Mouse (Mus musculus) liver, adult 2 months (tissue): Measurements from ENCODE around the gene Fkbp11. TPM values are rescaled to one million over a fixed set of nuclear protein-coding genes. Genes with fewer than 3 reads are reported as not detected.
A peak's percentile ranks its signal among the peaks of the same experiment; 100 is the strongest.

Experiments used
- DNase-seq: peaks from one replicate; pipeline ENCODE4 v3.0.0-alpha.2; 2011; ENCODE audit warnings: low read depth, low spot score; ENCODE audit errors: extremely low read depth
- H3K27ac ChIP-seq: fragments of 200-500 bp; replicated peaks from 2 replicates; pipeline ENCODE4 v1.5.1; 2012; ENCODE audit warnings: low read depth, mild to moderate bottlenecking, control low read depth, inconsistent platforms, low read length; ENCODE audit not compliant: insufficient read depth
- H3K27me3 ChIP-seq: fragments of 200-500 bp; 2 replicates; pipeline ENCODE4 v1.6.1; 2012; ENCODE audit warnings: mild to moderate bottlenecking, moderate library complexity, low read length, inconsistent platforms; ENCODE audit not compliant: control insufficient read depth, insufficient read depth
- H3K36me3 ChIP-seq: fragments of 200-500 bp; 2 replicates; pipeline ENCODE4 v1.6.1; 2012; ENCODE audit warnings: low read length, inconsistent platforms; ENCODE audit not compliant: control insufficient read depth, insufficient read depth
- H3K4me1 ChIP-seq: fragments of 200-500 bp; 2 replicates; pipeline ENCODE4 v1.6.1; 2011; ENCODE audit warnings: low read length; ENCODE audit not compliant: control insufficient read depth, insufficient read depth
- H3K4me3 ChIP-seq: fragments of 200-500 bp; 2 replicates; pipeline ENCODE4 v1.5.1; 2011; ENCODE audit warnings: low read depth, mild to moderate bottlenecking, control low read depth, low read length, moderate library complexity; ENCODE audit not compliant: insufficient read depth
- H3K79me2 ChIP-seq: fragments of 200-500 bp; 2 replicates; pipeline ENCODE4 v1.6.1; 2012; ENCODE audit warnings: inconsistent platforms, mild to moderate bottlenecking, low read length, moderate library complexity; ENCODE audit not compliant: control insufficient read depth, insufficient read depth
- H3K9ac ChIP-seq: fragments of 200-500 bp; 2 replicates; pipeline ENCODE4 v1.6.1; 2012; ENCODE audit warnings: low read depth, mild to moderate bottlenecking, control low read depth, inconsistent platforms, low read length
- CTCF ChIP-seq: fragments of 200-500 bp; IDR thresholded peaks from 2 replicates; pipeline ENCODE4 v1.5.1; 2011; ENCODE audit warnings: low read depth, low read length, control low read depth
- POLR2A ChIP-seq: fragments of 200-500 bp; IDR thresholded peaks from 2 replicates; pipeline ENCODE4 v1.6.1; 2011; ENCODE audit warnings: low read length, control low read depth; ENCODE audit not compliant: insufficient read depth; ENCODE audit errors: extremely low read depth
- WGBS: fragments of 180-500 bp; shearing (Covaris S2); methylation state at CpG from one replicate; pipeline ENCODE4 v1.1.7; 2018; 5-methylcytosine and 5-hydroxymethylcytosine counted together
- polyA plus RNA-seq: library from polyadenylated mRNA; depleted of rRNA; stranded (reverse); fragments of >200 nt; gene quantifications from 2 replicates; pipeline ENCODE4 v1.2.3, GENCODE M21; 2012
- total RNA-seq: library from RNA; depleted of rRNA; stranded (reverse); fragments of >200 nt; gene quantifications from 2 replicates; pipeline ENCODE4 v1.2.3, GENCODE M21; 2014

Fkbp11 gene
- total and polyA plus RNA-seq, 2 experiments: 22.4 TPM

DNA sequence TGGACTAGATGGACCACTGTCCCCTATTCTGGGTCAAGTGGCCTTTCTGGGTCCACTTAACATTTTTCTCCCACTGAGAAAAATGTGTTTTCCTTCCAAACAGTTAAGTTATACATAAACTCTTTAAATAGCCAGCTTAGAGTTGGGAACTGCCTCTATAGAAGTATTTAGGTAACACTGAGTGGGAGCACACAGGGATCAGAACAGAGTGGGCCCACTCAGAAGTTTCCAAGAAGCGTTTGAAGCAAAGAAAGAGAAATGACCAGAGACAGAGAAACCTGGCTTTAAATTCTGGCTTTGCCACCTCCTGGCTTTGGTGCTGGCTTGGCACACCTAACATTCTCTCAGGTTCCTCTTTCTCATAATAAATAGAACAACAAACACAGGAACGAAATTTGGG, 38.3 kb downstream of the Fkbp11 start:
- no peak overlapping the region for H3K4me3 ChIP-seq
- TF ChIP-seq POLR2A: no peak
- TF ChIP-seq CTCF: no peak
- H3K4me1 ChIP-seq: peaks cover 8% of the 10 kb centered on the region
- no peak overlapping the region for H3K27ac ChIP-seq
- WGBS: 88% methylated on average over 2 of the region's 2 CpGs
- H3K27me3 ChIP-seq: no peaks in the 10 kb centered on the region
- no peaks in the 10 kb centered on the region for H3K36me3 ChIP-seq
- no peaks in the 10 kb centered on the region for H3K79me2 ChIP-seq
- no peak overlapping the region for H3K9ac ChIP-seq
- no peak for DNase-seq

DNA sequence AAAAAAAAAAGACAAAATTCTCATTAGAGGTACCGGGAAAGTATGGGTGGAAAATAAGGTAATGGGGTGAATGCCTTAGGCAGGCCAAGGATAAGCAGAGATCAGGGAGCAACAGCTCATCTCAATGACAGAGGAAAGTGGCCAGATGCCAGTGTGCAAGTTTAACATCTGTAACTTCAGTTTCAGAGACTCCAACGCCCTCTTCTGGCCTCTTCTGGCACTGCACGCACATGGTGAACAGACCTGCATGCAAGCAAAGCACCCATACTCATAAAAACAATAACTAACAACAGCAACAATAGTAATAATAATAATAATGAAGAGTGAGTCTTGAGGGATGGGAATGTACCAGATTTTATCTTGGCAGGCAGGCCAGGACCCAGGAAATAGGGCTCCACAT, 42.1 kb downstream of the Fkbp11 start:
- H3K36me3 ChIP-seq: no peaks in the 10 kb centered on the region
- peak; percentile 46 for DNase-seq
- H3K4me3 ChIP-seq: no peak overlapping the region
- H3K27me3 ChIP-seq: no peaks in the 10 kb centered on the region
- no peak overlapping the region for H3K27ac ChIP-seq
- H3K9ac ChIP-seq: no peak overlapping the region
- TF ChIP-seq POLR2A (no peak), CTCF (peak; percentile 45)
- H3K4me1 ChIP-seq: no peaks in the 10 kb centered on the region
- 66% methylated on average over 3 of the region's 3 CpGs for WGBS
- no peaks in the 10 kb centered on the region for H3K79me2 ChIP-seq

DNA sequence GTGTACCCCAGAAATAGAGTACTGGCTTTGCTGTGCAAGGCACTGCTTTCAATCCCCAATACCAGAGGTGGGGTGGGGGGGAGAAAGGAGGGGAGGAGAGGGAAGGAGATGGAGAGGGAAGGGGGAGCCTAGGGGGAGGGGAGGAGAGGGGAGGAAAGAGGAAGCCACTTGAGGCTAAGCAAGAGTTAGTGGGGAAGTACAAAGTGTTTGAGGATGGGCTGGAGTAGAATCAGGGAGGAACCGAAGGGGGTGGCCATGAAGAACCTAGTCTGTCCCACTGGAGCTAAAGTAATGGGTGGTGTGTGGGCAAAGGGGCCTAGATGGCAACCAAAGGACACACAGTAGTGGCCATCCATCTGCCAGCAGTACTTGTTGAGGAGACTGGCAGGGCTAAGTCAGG, 44.3 kb downstream of the Fkbp11 start:
- no peaks in the 10 kb centered on the region for H3K27me3 ChIP-seq
- H3K9ac ChIP-seq: no peak overlapping the region
- no peak for TF ChIP-seq POLR2A
- no peaks in the 10 kb centered on the region for H3K79me2 ChIP-seq
- no peak overlapping the region for H3K4me3 ChIP-seq
- no peaks in the 10 kb centered on the region for H3K36me3 ChIP-seq
- no peaks in the 10 kb centered on the region for H3K4me1 ChIP-seq
- no peak overlapping the region for H3K27ac ChIP-seq
- DNase-seq: no peak
- WGBS: 87% methylated on average over 1 of the region's 1 CpGs

DNA sequence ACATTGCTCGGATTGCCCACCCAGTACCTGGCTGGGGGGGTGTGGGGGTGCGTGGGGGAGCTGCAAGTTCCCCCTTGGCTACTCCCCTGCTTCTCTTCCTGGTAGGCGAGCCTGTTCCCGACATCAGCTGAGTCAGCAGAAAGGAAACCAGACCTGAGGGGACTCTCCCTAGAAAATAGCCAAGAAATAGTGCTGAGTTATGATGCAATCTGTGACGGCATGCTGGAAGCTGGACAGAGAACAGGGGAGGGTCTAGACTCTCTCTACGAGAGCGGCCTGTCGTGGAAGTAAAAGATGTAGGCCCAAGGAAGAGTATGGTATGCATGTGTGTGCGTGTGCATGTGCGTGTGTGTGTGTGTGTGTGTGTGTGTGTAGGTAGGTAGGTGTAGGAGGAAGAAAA, 44.8 kb downstream of the Fkbp11 start:
- Histone ChIP-seq H3K36me3 (no peaks in the 10 kb centered on the region), H3K9ac (no peak overlapping the region), H3K79me2 (no peaks in the 10 kb centered on the region), H3K4me3 (no peak overlapping the region), H3K4me1 (no peaks in the 10 kb centered on the region; the same call in 1 of the 2 replicates), H3K27ac (no peak overlapping the region), H3K27me3 (no peaks in the 10 kb centered on the region)
- TF ChIP-seq POLR2A: no peak
- DNase-seq: no peak
- WGBS: 54% methylated on average over 10 of the region's 10 CpGs

DNA sequence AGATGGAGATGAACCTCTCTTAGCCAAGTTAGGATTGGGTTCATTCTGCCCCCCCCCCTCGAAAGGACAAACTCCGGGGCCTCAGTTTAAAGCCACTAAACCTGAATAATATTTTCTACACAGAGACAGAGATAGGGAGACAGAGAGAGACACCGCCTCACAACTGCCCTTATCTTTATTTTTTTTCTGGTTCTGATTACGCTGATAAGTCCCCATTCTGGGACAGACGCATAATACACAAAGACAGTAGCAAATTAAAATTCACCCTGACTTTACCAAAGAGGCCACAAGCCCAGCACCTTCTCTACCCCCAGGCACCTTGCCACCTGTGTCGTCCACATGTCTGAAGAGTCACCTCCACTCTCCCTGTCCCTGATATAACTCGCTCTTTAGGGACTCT, 46.4 kb downstream of the Fkbp11 start:
- 87% methylated on average over 7 of the region's 7 CpGs for WGBS
- Histone ChIP-seq H3K4me3 (no peak overlapping the region), H3K27ac (no peak overlapping the region), H3K36me3 (no peaks in the 10 kb centered on the region), H3K27me3 (no peaks in the 10 kb centered on the region), H3K4me1 (no peaks in the 10 kb centered on the region; the same call in 1 of the 2 replicates), H3K79me2 (no peaks in the 10 kb centered on the region), H3K9ac (no peak overlapping the region)
- TF ChIP-seq CTCF: no peak
- no peak for TF ChIP-seq POLR2A
- no peak for DNase-seq

DNA sequence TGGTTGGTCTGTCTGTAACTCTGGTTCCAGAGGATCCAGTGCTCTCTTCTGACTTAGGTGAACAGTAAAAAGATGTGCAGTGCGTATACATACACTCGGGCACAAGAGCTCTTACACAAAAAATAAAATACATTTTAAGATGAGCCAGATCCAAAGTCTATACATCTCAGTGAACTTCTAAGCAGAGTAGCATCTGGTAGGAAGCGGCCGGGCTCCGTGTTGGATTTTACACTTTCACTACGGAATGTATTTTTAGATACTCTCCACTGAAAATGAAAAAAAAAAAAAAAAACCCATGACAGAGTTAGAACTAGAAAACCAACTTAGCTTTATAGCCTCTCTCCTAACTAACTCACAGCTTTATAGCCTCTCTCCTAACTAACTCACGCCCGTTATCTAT, 47.3 kb downstream of the Fkbp11 start:
- no peaks in the 10 kb centered on the region for H3K36me3 ChIP-seq
- peaks cover 3% of the 10 kb centered on the region for H3K4me1 ChIP-seq
- 89% methylated on average over 8 of the region's 8 CpGs for WGBS
- no peak overlapping the region for H3K4me3 ChIP-seq
- H3K27me3 ChIP-seq: no peaks in the 10 kb centered on the region
- no peak overlapping the region for H3K9ac ChIP-seq
- no peak for DNase-seq
- H3K79me2 ChIP-seq: no peaks in the 10 kb centered on the region; the same call in 1 of the 2 replicates
- TF ChIP-seq CTCF: no peak
- no peak for TF ChIP-seq POLR2A
- H3K27ac ChIP-seq: no peak overlapping the region
